Mouse (Mus musculus) midbrain, embryonic 11.5 days (tissue): Measurements from ENCODE around the gene Tmem259. TPM values are rescaled to one million over a fixed set of nuclear protein-coding genes. Genes with fewer than 3 reads are reported as not detected.

Experiments
- ATAC-seq: fragments of 200-750 bp; cut with Nextera tagmentation; 2 replicates; pipeline ENCODE4 v1.8.0; 2017; ENCODE audit warnings: moderate TSS enrichment, moderate library complexity; ENCODE audit not compliant: low FRiP score
- DNase-seq: peaks from one replicate; pipeline ENCODE4 v3.0.0; 2015; ENCODE audit warnings: low spot score; ENCODE audit errors: missing footprints
- H3K27ac ChIP-seq: fragments of 300-500 bp; sonication (generic); 2 replicates; pipeline ENCODE4 v1.5.1; 2014; ENCODE audit warnings: low read depth, low read length
- H3K27me3 ChIP-seq: fragments of 300-500 bp; sonication (generic); 2 replicates; pipeline ENCODE4 v1.6.1; 2014; ENCODE audit warnings: mild to moderate bottlenecking, low read length, moderate library complexity, mixed read lengths; ENCODE audit not compliant: control insufficient read depth, insufficient read depth
- H3K36me3 ChIP-seq: fragments of 300-500 bp; sonication (generic); 2 replicates; pipeline ENCODE4 v1.6.1; 2014; ENCODE audit warnings: mild to moderate bottlenecking, low read length, moderate library complexity, mixed read lengths; ENCODE audit not compliant: control insufficient read depth, insufficient read depth
- H3K4me1 ChIP-seq: fragments of 300-500 bp; sonication (generic); 2 replicates; pipeline ENCODE4 v1.6.1; 2014; ENCODE audit warnings: low read length; ENCODE audit not compliant: control insufficient read depth, insufficient read depth
- H3K4me2 ChIP-seq: fragments of 300-500 bp; sonication (generic); 2 replicates; pipeline ENCODE4 v1.6.1; 2014; ENCODE audit warnings: mild to moderate bottlenecking, moderate library complexity
- H3K4me3 ChIP-seq: fragments of 300-500 bp; sonication (generic); 2 replicates; pipeline ENCODE4 v1.5.1; 2014; ENCODE audit warnings: low read depth, low read length
- H3K9ac ChIP-seq: fragments of 300-500 bp; sonication (generic); 2 replicates; pipeline ENCODE4 v1.6.1; 2014; ENCODE audit warnings: low read length
- H3K9me3 ChIP-seq: fragments of 300-500 bp; sonication (generic); 2 replicates; pipeline ENCODE4 v1.6.1; 2016; ENCODE audit warnings: low read length; ENCODE audit not compliant: control insufficient read depth
- WGBS: fragments of 180-500 bp; shearing (Covaris S2); extraction: QIAGEN DNeasy Blood & Tissue Kit; methylation state at CpG from one replicate; pipeline ENCODE4 v1.1.7; 2014; 5-methylcytosine and 5-hydroxymethylcytosine counted together
- polyA plus RNA-seq: library from polyadenylated mRNA; unstranded; fragments of >200 nt; fragmentation: Nextera tagmentation; extraction: Ambion mirVana; gene quantifications from 2 replicates; pipeline ENCODE4 v1.2.1, GENCODE M21; 2014

The Tmem259 gene
- polyA plus RNA-seq, 1 experiment from 2014 or later = 13.5 TPM

GRCm38 (mm10) chr10:80018739-80019297, 34.7 kb upstream of the Tmem259 start:
- DNase-seq (peak; percentile 86), ATAC-seq (peak; percentile 38; the same call in 1 of the 2 replicates)
- peaks cover 6% of the 10 kb centered on the region; the same call in 1 of the 2 replicates for H3K4me1 ChIP-seq
- H3K4me2 ChIP-seq = no peak overlapping the region
- 5% methylated on average over 15 of the region's 15 CpGs for WGBS
- H3K9ac ChIP-seq = no peak overlapping the region
- no peak overlapping the region for H3K27ac ChIP-seq
- H3K27me3 ChIP-seq = peaks cover 31% of the 10 kb centered on the region
- H3K36me3 ChIP-seq = no peaks in the 10 kb centered on the region
- H3K4me3 ChIP-seq = no peak overlapping the region
- no peaks in the 10 kb centered on the region for H3K9me3 ChIP-seq

DNA sequence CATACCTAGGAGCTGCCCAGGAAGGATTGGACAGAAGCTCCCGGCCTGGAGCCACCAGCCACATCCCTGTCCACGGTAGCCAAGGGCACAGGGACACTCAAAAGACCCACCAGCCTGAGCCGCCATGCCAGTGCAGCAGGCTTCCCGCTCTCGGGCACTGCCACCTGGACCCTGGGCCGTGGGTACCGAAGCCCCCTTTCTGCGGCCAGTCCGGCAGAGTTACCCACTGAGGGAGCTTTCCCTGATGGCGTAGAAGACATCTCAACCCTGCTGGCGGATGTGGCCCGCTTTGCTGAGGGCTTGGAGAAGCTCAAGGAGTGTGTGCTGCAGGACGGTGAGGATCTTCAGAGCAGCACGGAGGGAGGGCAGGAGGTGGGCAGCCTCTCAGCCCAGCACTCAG, 33.6 kb upstream of the Tmem259 start:
- Histone ChIP-seq H3K9me3 (no peaks in the 10 kb centered on the region), H3K36me3 (no peaks in the 10 kb centered on the region), H3K27ac (no peak overlapping the region), H3K27me3 (peaks cover 42% of the 10 kb centered on the region), H3K9ac (no peak overlapping the region), H3K4me3 (no peak overlapping the region), H3K4me1 (peaks cover 6% of the 10 kb centered on the region; the same call in 1 of the 2 replicates), H3K4me2 (no peak overlapping the region)
- WGBS = 83% methylated on average over 14 of the region's 14 CpGs
- DNase-seq = no peak
- ATAC-seq = no peak

- Histone ChIP-seq H3K4me1 (peaks cover 6% of the 10 kb centered on the region; the same call in 1 of the 2 replicates), H3K4me3 (no peak overlapping the region), H3K36me3 (no peaks in the 10 kb centered on the region), H3K27me3 (peaks cover 42% of the 10 kb centered on the region), H3K9ac (no peak overlapping the region), H3K4me2 (no peak overlapping the region), H3K9me3 (no peaks in the 10 kb centered on the region), H3K27ac (no peak overlapping the region)
- 69% methylated on average over 3 of the region's 3 CpGs for WGBS
- DNase-seq = no peak
- no peak for ATAC-seq
These were observed 33.2 kb upstream of the Tmem259 start for GRCm38 (mm10) chr10:80017361-80017760.

GRCm38 (mm10) chr10:80016931-80017330, 32.8 kb upstream of the Tmem259 start:
- Histone ChIP-seq H3K4me1 (peaks cover 6% of the 10 kb centered on the region; the same call in 1 of the 2 replicates), H3K27me3 (peaks cover 44% of the 10 kb centered on the region), H3K9me3 (no peaks in the 10 kb centered on the region), H3K4me2 (no peak overlapping the region), H3K27ac (no peak overlapping the region), H3K4me3 (no peak overlapping the region), H3K9ac (no peak overlapping the region), H3K36me3 (no peaks in the 10 kb centered on the region)
- DNase-seq (no peak), ATAC-seq (no peak)
- WGBS = 89% methylated on average over 10 of the region's 10 CpGs

GRCm38 (mm10) chr10:80016511-80016910, 32.4 kb upstream of the Tmem259 start, which contains the start of gene Arhgap45:
Gene Arhgap45, plus strand, starts transcription at chr10:80016653.
- peaks cover 6% of the 10 kb centered on the region; the same call in 1 of the 2 replicates for H3K4me1 ChIP-seq
- ATAC-seq = no peak
- H3K9me3 ChIP-seq = no peaks in the 10 kb centered on the region
- peaks cover 46% of the 10 kb centered on the region for H3K27me3 ChIP-seq
- DNase-seq = no peak
- H3K27ac ChIP-seq = no peak within 1 kb of the TSS
- WGBS = 72% methylated on average over 11 of the region's 11 CpGs
- no peak within 1 kb of the TSS for H3K9ac ChIP-seq
- H3K4me3 ChIP-seq = no peak within 1 kb of the TSS
- H3K4me2 ChIP-seq = no peak within 1 kb of the TSS
- H3K36me3 ChIP-seq = no peaks in the 10 kb centered on the region

DNA sequence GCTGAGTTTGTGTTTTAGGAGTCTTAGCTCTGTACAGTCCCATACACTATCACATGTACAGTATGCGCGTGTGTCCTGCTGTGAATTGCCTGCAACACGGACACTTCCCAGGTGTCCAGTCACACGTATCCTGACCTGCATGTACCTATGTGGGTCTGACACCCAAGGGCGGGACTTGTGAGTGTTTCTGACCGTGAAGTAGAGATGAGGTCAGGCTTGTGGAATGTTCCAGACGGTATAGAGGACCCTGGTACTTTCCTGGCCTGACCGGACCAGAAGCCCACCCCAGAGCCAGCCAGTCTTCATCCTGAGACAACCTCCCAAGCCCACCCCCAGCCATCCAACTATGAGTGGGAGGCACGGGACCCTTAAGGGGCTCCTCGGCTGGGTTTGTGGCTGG, 31.5 kb upstream of the Tmem259 start:
- no peak overlapping the region for H3K4me3 ChIP-seq
- ATAC-seq (no peak), DNase-seq (no peak)
- WGBS = 87% methylated on average over 10 of the region's 10 CpGs
- no peak overlapping the region for H3K27ac ChIP-seq
- H3K36me3 ChIP-seq = no peaks in the 10 kb centered on the region
- H3K4me1 ChIP-seq = peaks cover 6% of the 10 kb centered on the region; the same call in 1 of the 2 replicates
- no peak overlapping the region for H3K9ac ChIP-seq
- H3K9me3 ChIP-seq = peaks cover 4% of the 10 kb centered on the region
- no peak overlapping the region for H3K4me2 ChIP-seq
- peaks cover 46% of the 10 kb centered on the region for H3K27me3 ChIP-seq

- Histone ChIP-seq H3K4me2 (no peak overlapping the region), H3K9me3 (peaks cover 11% of the 10 kb centered on the region), H3K27ac (no peak overlapping the region), H3K4me1 (peaks cover 4% of the 10 kb centered on the region; the same call in 1 of the 2 replicates), H3K27me3 (peaks cover 42% of the 10 kb centered on the region), H3K9ac (no peak overlapping the region), H3K4me3 (no peak overlapping the region), H3K36me3 (no peaks in the 10 kb centered on the region)
- no peak for ATAC-seq
- DNase-seq = no peak
- WGBS = 25% methylated on average over 28 of the region's 28 CpGs
These were observed 30.6 kb upstream of the Tmem259 start for GRCm38 (mm10) chr10:80014484-80015290.

GRCm38 (mm10) chr10:80013609-80014008, 29.5 kb upstream of the Tmem259 start:
- no peak overlapping the region for H3K4me2 ChIP-seq
- H3K27me3 ChIP-seq = peaks cover 37% of the 10 kb centered on the region
- no peak overlapping the region for H3K4me3 ChIP-seq
- ATAC-seq (no peak), DNase-seq (no peak)
- WGBS = 30% methylated on average over 25 of the region's 25 CpGs
- H3K9ac ChIP-seq = no peak overlapping the region
- no peaks in the 10 kb centered on the region for H3K4me1 ChIP-seq
- peaks cover 12% of the 10 kb centered on the region for H3K9me3 ChIP-seq
- H3K27ac ChIP-seq = no peak overlapping the region
- no peaks in the 10 kb centered on the region for H3K36me3 ChIP-seq

GRCm38 (mm10) chr10:80011740-80012139, 27.6 kb upstream of the Tmem259 start:
- Histone ChIP-seq H3K36me3 (no peaks in the 10 kb centered on the region), H3K9me3 (peaks cover 12% of the 10 kb centered on the region), H3K4me1 (no peaks in the 10 kb centered on the region), H3K27ac (no peak overlapping the region), H3K4me2 (no peak overlapping the region), H3K9ac (no peak overlapping the region), H3K4me3 (no peak overlapping the region), H3K27me3 (peaks cover 35% of the 10 kb centered on the region)
- no peak for ATAC-seq
- WGBS = 86% methylated on average over 6 of the region's 6 CpGs
- no peak for DNase-seq
